Mouse (Mus musculus) limb, embryonic 10.5 days (tissue): ENCODE measurements around the gene Lipc. TPM values are rescaled to one million over a fixed set of nuclear protein-coding genes. Genes with fewer than 3 reads are reported as not detected.

Experiments
- DNase-seq: peaks from one replicate; pipeline ENCODE4 v3.0.0-alpha.2; 2017; ENCODE audit warnings: low spot score
- H3K27ac ChIP-seq: fragments of 300-500 bp; sonication (generic); 2 replicates; pipeline ENCODE4 v1.5.1; 2016; ENCODE audit warnings: mild to moderate bottlenecking
- H3K27me3 ChIP-seq: fragments of 300-500 bp; sonication (generic); 2 replicates; pipeline ENCODE4 v1.6.1; 2016; ENCODE audit warnings: low read depth, mild to moderate bottlenecking; ENCODE audit not compliant: poor library complexity, severe bottlenecking
- H3K36me3 ChIP-seq: fragments of 300-500 bp; sonication (generic); 2 replicates; pipeline ENCODE4 v1.6.1; 2016; ENCODE audit warnings: mild to moderate bottlenecking, moderate library complexity
- H3K4me1 ChIP-seq: fragments of 300-500 bp; sonication (generic); 2 replicates; pipeline ENCODE4 v1.6.1; 2016
- H3K4me3 ChIP-seq: fragments of 300-500 bp; sonication (generic); 2 replicates; pipeline ENCODE4 v1.5.1; 2016; ENCODE audit warnings: mild to moderate bottlenecking, moderate library complexity
- H3K9me3 ChIP-seq: fragments of 300-500 bp; sonication (generic); replicated peaks from 2 replicates; pipeline ENCODE4 v1.6.1; 2016; ENCODE audit warnings: mild to moderate bottlenecking
- WGBS: fragments of 180-500 bp; shearing (Covaris S2); methylation state at CpG from one replicate; pipeline ENCODE4 v1.1.7; 2016; 5-methylcytosine and 5-hydroxymethylcytosine counted together
- polyA plus RNA-seq: library from polyadenylated mRNA; unstranded; fragments of >200 nt; fragmentation: Nextera tagmentation; extraction: Ambion mirVana; gene quantifications from 2 replicates; pipeline ENCODE4 v1.2.1, GENCODE M21; 2016

Gene Lipc
- polyA plus RNA-seq, 1 experiment from 2014 or later, result not detected

GRCm38 (mm10) chr9:70891431-70892133 is 60.4 kb downstream of the Lipc start:
- H3K4me3 ChIP-seq, result no peak overlapping the region
- no peak for DNase-seq
- 53% methylated on average over 8 of the region's 8 CpGs for WGBS
- H3K27ac ChIP-seq, result no peak overlapping the region
- H3K27me3 ChIP-seq, result no peaks in the 10 kb centered on the region
- no peaks in the 10 kb centered on the region for H3K9me3 ChIP-seq
- peaks cover 19% of the 10 kb centered on the region for H3K4me1 ChIP-seq
- no peaks in the 10 kb centered on the region for H3K36me3 ChIP-seq

GRCm38 (mm10) chr9:70890736-70891135 is 61.3 kb downstream of the Lipc start:
- no peak overlapping the region for H3K27ac ChIP-seq
- DNase-seq, result no peak

GRCm38 (mm10) chr9:70888969-70889368 is 63.1 kb downstream of the Lipc start:
- H3K36me3 ChIP-seq, result no peaks in the 10 kb centered on the region
- peaks cover 14% of the 10 kb centered on the region for H3K4me1 ChIP-seq
- no peak overlapping the region for H3K27ac ChIP-seq
- H3K27me3 ChIP-seq, result no peaks in the 10 kb centered on the region
- H3K4me3 ChIP-seq, result no peak overlapping the region
- WGBS, result 89% methylated on average over 4 of the region's 4 CpGs
- no peaks in the 10 kb centered on the region for H3K9me3 ChIP-seq
- no peak for DNase-seq

More at GRCm38 (mm10) chr9:70890736-70891135, 61.3 kb downstream of the Lipc start:
- Histone ChIP-seq H3K9me3 (no peaks in the 10 kb centered on the region), H3K4me3 (no peak overlapping the region), H3K27me3 (no peaks in the 10 kb centered on the region), H3K36me3 (no peaks in the 10 kb centered on the region), H3K4me1 (peaks cover 19% of the 10 kb centered on the region)
- WGBS, result 92% methylated on average over 7 of the region's 7 CpGs

GRCm38 (mm10) chr9:70888556-70888955 is 63.5 kb downstream of the Lipc start:
- Histone ChIP-seq H3K4me1 (peaks cover 9% of the 10 kb centered on the region), H3K36me3 (no peaks in the 10 kb centered on the region), H3K4me3 (no peak overlapping the region), H3K27ac (no peak overlapping the region), H3K27me3 (no peaks in the 10 kb centered on the region), H3K9me3 (no peaks in the 10 kb centered on the region)
- 89% methylated on average over 2 of the region's 2 CpGs for WGBS
- no peak for DNase-seq

GRCm38 (mm10) chr9:70881982-70882381 is 70.0 kb downstream of the Lipc start:
- no peak for DNase-seq
- Histone ChIP-seq H3K4me1 (no peaks in the 10 kb centered on the region), H3K4me3 (no peak overlapping the region), H3K36me3 (no peaks in the 10 kb centered on the region), H3K27ac (no peak overlapping the region), H3K9me3 (no peaks in the 10 kb centered on the region), H3K27me3 (no peaks in the 10 kb centered on the region)
- WGBS, result 62% methylated on average over 5 of the region's 5 CpGs

GRCm38 (mm10) chr9:70878823-70879222 is 73.2 kb downstream of the Lipc start:
- no peak overlapping the region for H3K4me3 ChIP-seq
- no peaks in the 10 kb centered on the region for H3K9me3 ChIP-seq
- H3K27ac ChIP-seq, result no peak overlapping the region

GRCm38 (mm10) chr9:70878157-70878556 is 73.9 kb downstream of the Lipc start:
- no peak overlapping the region for H3K27ac ChIP-seq
- 0 out of 2 replicates have a peak, but pooled peaks cover 7% of the 10 kb centered on the region for H3K4me1 ChIP-seq
- WGBS, result 87% methylated on average over 5 of the region's 5 CpGs
- no peaks in the 10 kb centered on the region for H3K27me3 ChIP-seq
- DNase-seq, result no peak
- H3K36me3 ChIP-seq, result no peaks in the 10 kb centered on the region
- no peaks in the 10 kb centered on the region for H3K9me3 ChIP-seq
- no peak overlapping the region for H3K4me3 ChIP-seq

More at GRCm38 (mm10) chr9:70878823-70879222, 73.2 kb downstream of the Lipc start:
- no peak for DNase-seq
- H3K4me1 ChIP-seq, result 0 out of 2 replicates have a peak, but pooled peaks cover 7% of the 10 kb centered on the region
- H3K27me3 ChIP-seq, result no peaks in the 10 kb centered on the region
- no peaks in the 10 kb centered on the region for H3K36me3 ChIP-seq

GRCm38 (mm10) chr9:70875490-70875889 is 76.5 kb downstream of the Lipc start:
- no peak for DNase-seq
- WGBS, result 69% methylated on average over 4 of the region's 4 CpGs
- no peaks in the 10 kb centered on the region for H3K36me3 ChIP-seq
- 0 out of 2 replicates have a peak, but pooled peaks cover 7% of the 10 kb centered on the region for H3K4me1 ChIP-seq
- no peak overlapping the region for H3K4me3 ChIP-seq
- H3K27me3 ChIP-seq, result no peaks in the 10 kb centered on the region
- no peaks in the 10 kb centered on the region for H3K9me3 ChIP-seq
- no peak overlapping the region for H3K27ac ChIP-seq

GRCm38 (mm10) chr9:70875059-70875458 is 77.0 kb downstream of the Lipc start:
- Histone ChIP-seq H3K27me3 (no peaks in the 10 kb centered on the region), H3K4me1 (0 out of 2 replicates have a peak, but pooled peaks cover 7% of the 10 kb centered on the region), H3K9me3 (no peaks in the 10 kb centered on the region), H3K36me3 (no peaks in the 10 kb centered on the region), H3K27ac (no peak overlapping the region), H3K4me3 (no peak overlapping the region)
- 79% methylated on average over 4 of the region's 4 CpGs for WGBS
- no peak for DNase-seq

GRCm38 (mm10) chr9:70872675-70873074 is 79.4 kb downstream of the Lipc start:
- DNase-seq, result no peak
- H3K4me3 ChIP-seq, result no peak overlapping the region
- H3K4me1 ChIP-seq, result 0 out of 2 replicates have a peak, but pooled peaks cover 7% of the 10 kb centered on the region
- no peaks in the 10 kb centered on the region for H3K9me3 ChIP-seq
- H3K27ac ChIP-seq, result no peak overlapping the region
- H3K36me3 ChIP-seq, result no peaks in the 10 kb centered on the region
- H3K27me3 ChIP-seq, result no peaks in the 10 kb centered on the region
- WGBS, result 87% methylated on average over 8 of the region's 8 CpGs

GRCm38 (mm10) chr9:70870326-70870725 is 81.7 kb downstream of the Lipc start:
- no peaks in the 10 kb centered on the region for H3K27me3 ChIP-seq
- H3K4me3 ChIP-seq, result no peak overlapping the region
- DNase-seq, result no peak
- no peaks in the 10 kb centered on the region for H3K36me3 ChIP-seq
- 88% methylated on average over 4 of the region's 4 CpGs for WGBS
- H3K27ac ChIP-seq, result no peak overlapping the region
- no peaks in the 10 kb centered on the region for H3K9me3 ChIP-seq
- peaks cover 4% of the 10 kb centered on the region; the same call in 1 of the 2 replicates for H3K4me1 ChIP-seq

- peaks cover 5% of the 10 kb centered on the region for H3K4me1 ChIP-seq
These were observed 82.7 kb downstream of the Lipc start for GRCm38 (mm10) chr9:70869169-70869873.

GRCm38 (mm10) chr9:70867381-70867780 is 84.6 kb downstream of the Lipc start:
- WGBS, result 86% methylated on average over 4 of the region's 4 CpGs
- Histone ChIP-seq H3K27ac (no peak overlapping the region), H3K9me3 (no peaks in the 10 kb centered on the region), H3K36me3 (no peaks in the 10 kb centered on the region), H3K27me3 (no peaks in the 10 kb centered on the region), H3K4me3 (no peak overlapping the region), H3K4me1 (peaks cover 25% of the 10 kb centered on the region)
- DNase-seq, result no peak

More at GRCm38 (mm10) chr9:70869169-70869873, 82.7 kb downstream of the Lipc start:
- Histone ChIP-seq H3K4me3 (no peak overlapping the region), H3K9me3 (no peaks in the 10 kb centered on the region), H3K36me3 (no peaks in the 10 kb centered on the region), H3K27me3 (no peaks in the 10 kb centered on the region), H3K27ac (no peak overlapping the region)
- no peak for DNase-seq
- WGBS, result 93% methylated on average over 5 of the region's 5 CpGs
